Mouse (Mus musculus) megakaryocyte, embryonic 14.5 days (primary cell): ENCODE data around the gene Tpt1.

Experiments
- FLI1 ChIP-seq: IDR thresholded peaks from 2 replicates; pipeline ENCODE4 v1.6.1; 2012; ENCODE audit warnings: low read length, inconsistent platforms, mixed read lengths
- GATA1 ChIP-seq: IDR thresholded peaks from 3 replicates; pipeline ENCODE4 v1.6.1; 2012; ENCODE audit warnings: mixed read lengths, low read length, inconsistent platforms, borderline replicate concordance

DNA sequence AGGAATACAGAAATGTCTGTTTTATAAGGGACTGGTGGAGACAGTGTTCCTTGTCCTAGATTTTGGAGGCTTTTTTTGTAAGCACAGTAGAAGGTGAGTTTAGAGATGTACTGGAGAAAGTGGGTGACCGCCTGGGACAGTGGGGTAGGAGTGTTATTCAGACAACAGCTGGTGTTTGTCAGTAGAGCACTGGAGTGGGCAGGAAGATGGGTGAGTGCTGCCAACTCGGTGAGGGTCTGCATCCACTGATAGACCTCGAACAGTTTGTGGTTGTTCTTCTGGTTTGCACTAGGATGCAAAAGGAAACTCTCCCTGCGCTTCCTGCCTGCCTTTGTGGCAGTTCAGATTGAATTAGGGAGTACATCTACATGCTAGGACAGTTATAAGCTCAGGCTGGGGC lies 2.8 kb downstream of the Tpt1 start:
- no peak for TF ChIP-seq GATA1
- no peak for TF ChIP-seq FLI1
